Mouse (Mus musculus) embryonic facial prominence, embryonic 13.5 days (tissue): ENCODE results near the gene Magi2. TPM values are rescaled to one million over a fixed set of nuclear protein-coding genes. Genes with fewer than 3 reads are reported as not detected.

Experiments
- ATAC-seq: fragments of 200-750 bp; cut with Nextera tagmentation; 2 replicates; pipeline ENCODE4 v1.8.0; 2017; ENCODE audit warnings: low read depth; ENCODE audit not compliant: insufficient number of reproducible peaks, insufficient read depth, low FRiP score, low TSS enrichment
- H3K27ac ChIP-seq: fragments of 300-500 bp; sonication (generic); 2 replicates; pipeline ENCODE4 v1.5.1; 2015; ENCODE audit warnings: moderate library complexity, mild to moderate bottlenecking, inconsistent platforms
- H3K27me3 ChIP-seq: fragments of 300-500 bp; sonication (generic); 2 replicates; pipeline ENCODE4 v1.6.1; 2015; ENCODE audit warnings: mild to moderate bottlenecking, inconsistent platforms
- H3K36me3 ChIP-seq: fragments of 300-500 bp; sonication (generic); 2 replicates; pipeline ENCODE4 v1.6.1; 2015; ENCODE audit warnings: mild to moderate bottlenecking, inconsistent platforms
- H3K4me1 ChIP-seq: fragments of 300-500 bp; sonication (generic); 2 replicates; pipeline ENCODE4 v1.6.1; 2015; ENCODE audit warnings: inconsistent platforms
- H3K4me2 ChIP-seq: fragments of 300-500 bp; sonication (generic); 2 replicates; pipeline ENCODE4 v1.6.1; 2015; ENCODE audit warnings: moderate library complexity, mild to moderate bottlenecking, inconsistent platforms
- H3K4me3 ChIP-seq: fragments of 300-500 bp; sonication (generic); 2 replicates; pipeline ENCODE4 v1.5.1; 2015; ENCODE audit warnings: mild to moderate bottlenecking, inconsistent platforms
- H3K9ac ChIP-seq: fragments of 300-500 bp; sonication (generic); 2 replicates; pipeline ENCODE4 v1.6.1; 2015; ENCODE audit warnings: mild to moderate bottlenecking, inconsistent platforms
- H3K9me3 ChIP-seq: fragments of 300-500 bp; sonication (generic); 2 replicates; pipeline ENCODE4 v1.6.1; 2016; ENCODE audit warnings: inconsistent platforms
- WGBS: fragments of 180-500 bp; shearing (Covaris S2); methylation state at CpG from one replicate; pipeline ENCODE4 v1.1.7; 2015; ENCODE audit warnings: mixed read lengths; 5-methylcytosine and 5-hydroxymethylcytosine counted together
- polyA plus RNA-seq: library from polyadenylated mRNA; unstranded; fragments of >200 nt; fragmentation: Nextera tagmentation; extraction: Ambion mirVana; gene quantifications from 2 replicates; pipeline ENCODE4 v1.2.1, GENCODE M21; 2015

Magi2 gene
- polyA plus RNA-seq, 1 experiment from 2014 or later = 9.7 TPM

DNA sequence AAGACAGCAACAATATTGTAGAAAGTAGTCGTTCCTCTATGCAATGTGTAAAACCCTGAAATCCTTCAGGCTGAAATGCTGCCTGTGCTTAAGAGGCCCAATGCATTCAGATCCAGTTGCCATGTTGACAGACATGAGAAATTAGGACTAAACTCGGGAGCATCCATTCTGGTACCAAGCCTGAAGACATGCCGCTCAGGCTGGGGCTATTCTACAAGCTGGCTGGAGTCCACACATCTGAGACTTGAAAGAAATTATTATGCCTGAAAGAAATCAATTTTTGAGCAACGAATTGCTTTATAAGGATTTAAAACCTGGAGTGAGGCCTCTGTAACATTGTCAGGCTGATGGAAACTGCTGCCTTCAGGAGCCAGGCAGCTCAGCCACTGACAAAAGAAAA lies 1333.0 kb downstream of the Magi2 start:
- Histone ChIP-seq H3K4me3 (no peak overlapping the region), H3K27me3 (peaks cover 2% of the 10 kb centered on the region; the same call in 1 of the 2 replicates), H3K27ac (no peak overlapping the region), H3K9me3 (no peaks in the 10 kb centered on the region), H3K4me1 (peaks cover 3% of the 10 kb centered on the region; the same call in 1 of the 2 replicates), H3K9ac (no peak overlapping the region), H3K4me2 (no peak overlapping the region), H3K36me3 (no peaks in the 10 kb centered on the region)
- ATAC-seq = no peak
- 74% methylated on average over 4 of the region's 4 CpGs for WGBS

- Histone ChIP-seq H3K36me3 (no peaks in the 10 kb centered on the region), H3K9ac (no peak overlapping the region), H3K27me3 (no peaks in the 10 kb centered on the region), H3K4me1 (no peaks in the 10 kb centered on the region), H3K9me3 (no peaks in the 10 kb centered on the region), H3K4me2 (no peak overlapping the region), H3K4me3 (no peak overlapping the region), H3K27ac (no peak overlapping the region)
- WGBS = 88% methylated on average over 6 of the region's 6 CpGs
- no peak for ATAC-seq
These were observed 1341.6 kb downstream of the Magi2 start for GRCm38 (mm10) chr5:20568421-20568820.

GRCm38 (mm10) chr5:20568966-20569365 lies 1342.1 kb downstream of the Magi2 start:
- no peak for ATAC-seq
- H3K27me3 ChIP-seq = no peaks in the 10 kb centered on the region
- no peaks in the 10 kb centered on the region for H3K9me3 ChIP-seq
- H3K4me1 ChIP-seq = no peaks in the 10 kb centered on the region
- WGBS = 96% methylated on average over 7 of the region's 7 CpGs
- H3K9ac ChIP-seq = no peak overlapping the region
- H3K27ac ChIP-seq = no peak overlapping the region
- H3K36me3 ChIP-seq = no peaks in the 10 kb centered on the region
- no peak overlapping the region for H3K4me2 ChIP-seq
- H3K4me3 ChIP-seq = no peak overlapping the region

DNA sequence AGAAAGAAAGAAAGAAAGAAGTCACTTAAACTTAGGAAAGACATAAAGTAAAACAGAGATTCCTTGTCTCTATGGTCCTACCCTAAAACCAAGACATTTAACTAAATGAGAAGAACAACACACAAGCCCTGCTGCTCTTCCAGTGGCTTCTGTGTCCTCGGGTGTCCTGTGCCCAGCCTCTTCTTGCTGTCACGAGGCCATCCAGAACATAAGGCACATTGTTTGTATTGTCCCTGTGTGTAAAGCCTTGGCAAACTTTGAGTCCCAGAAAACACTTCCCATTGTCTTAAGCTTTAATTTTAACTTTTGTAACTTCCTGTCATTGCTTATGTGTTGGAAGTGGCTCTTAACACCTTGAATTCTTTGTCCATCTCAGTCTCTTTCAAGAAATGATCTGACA lies 1348.0 kb downstream of the Magi2 start:
- H3K36me3 ChIP-seq = no peaks in the 10 kb centered on the region
- ATAC-seq = no peak
- H3K9me3 ChIP-seq = no peaks in the 10 kb centered on the region
- H3K9ac ChIP-seq = no peak overlapping the region
- H3K27ac ChIP-seq = no peak overlapping the region
- H3K4me3 ChIP-seq = no peak overlapping the region
- H3K4me2 ChIP-seq = no peak overlapping the region
- no peaks in the 10 kb centered on the region for H3K27me3 ChIP-seq
- WGBS = 48% methylated on average over 2 of the region's 2 CpGs
- no peaks in the 10 kb centered on the region for H3K4me1 ChIP-seq

GRCm38 (mm10) chr5:20575798-20576197 lies 1349.0 kb downstream of the Magi2 start:
- H3K36me3 ChIP-seq = no peaks in the 10 kb centered on the region
- no peaks in the 10 kb centered on the region for H3K27me3 ChIP-seq
- no peak overlapping the region for H3K4me2 ChIP-seq
- H3K27ac ChIP-seq = no peak overlapping the region
- 20% methylated on average over 3 of the region's 3 CpGs for WGBS
- no peak for ATAC-seq
- no peaks in the 10 kb centered on the region for H3K9me3 ChIP-seq
- H3K4me3 ChIP-seq = no peak overlapping the region
- no peaks in the 10 kb centered on the region for H3K4me1 ChIP-seq
- no peak overlapping the region for H3K9ac ChIP-seq

DNA sequence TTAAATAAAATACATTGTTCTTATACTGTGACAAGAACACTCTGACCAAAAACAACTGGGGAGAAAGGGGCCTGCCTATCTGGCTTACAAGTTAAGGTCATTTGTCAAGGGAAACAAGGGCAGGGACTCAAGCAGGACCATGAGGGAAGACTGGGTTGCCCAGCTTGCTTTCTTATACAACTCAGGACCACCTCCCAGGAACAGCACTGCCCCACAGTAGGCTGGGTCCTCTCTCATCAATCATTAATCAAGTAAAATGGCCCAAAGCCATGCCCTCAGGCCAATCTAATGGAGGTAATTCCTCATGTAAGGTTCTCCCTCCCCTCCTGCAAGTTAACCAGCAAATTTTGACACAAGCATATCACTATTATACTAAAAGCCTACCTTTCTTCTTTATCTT lies 1349.4 kb downstream of the Magi2 start:
- Histone ChIP-seq H3K36me3 (no peaks in the 10 kb centered on the region), H3K27ac (no peak overlapping the region), H3K4me2 (no peak overlapping the region), H3K4me1 (no peaks in the 10 kb centered on the region), H3K9me3 (no peaks in the 10 kb centered on the region), H3K9ac (no peak overlapping the region), H3K27me3 (no peaks in the 10 kb centered on the region), H3K4me3 (no peak overlapping the region)
- no peak for ATAC-seq

DNA sequence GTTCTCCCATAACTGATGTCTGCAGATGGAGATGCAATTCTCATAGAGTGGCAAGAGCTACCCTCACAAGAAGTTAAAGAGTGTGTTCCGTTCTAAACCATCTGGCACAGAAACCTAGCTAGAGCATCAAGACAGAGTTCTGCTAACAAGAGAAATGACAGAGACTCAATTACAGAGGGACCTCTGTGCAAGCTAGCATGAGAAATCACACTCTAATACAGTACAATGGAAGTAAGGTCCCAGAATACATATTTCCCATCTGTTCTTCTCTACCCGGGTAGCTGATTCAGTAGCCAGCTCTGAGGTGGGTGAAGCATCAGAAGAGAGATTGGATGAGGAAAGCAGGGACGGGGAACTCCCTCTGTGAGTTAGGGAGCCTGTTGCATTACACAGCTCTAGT lies 1351.8 kb downstream of the Magi2 start:
- no peak overlapping the region for H3K9ac ChIP-seq
- H3K4me2 ChIP-seq = no peak overlapping the region
- no peaks in the 10 kb centered on the region for H3K27me3 ChIP-seq
- no peak overlapping the region for H3K27ac ChIP-seq
- H3K9me3 ChIP-seq = no peaks in the 10 kb centered on the region
- H3K36me3 ChIP-seq = no peaks in the 10 kb centered on the region
- 87% methylated on average over 3 of the region's 3 CpGs for WGBS
- 0 out of 2 replicates have a peak, but pooled peaks cover 3% of the 10 kb centered on the region for H3K4me1 ChIP-seq
- ATAC-seq = no peak
- no peak overlapping the region for H3K4me3 ChIP-seq

GRCm38 (mm10) chr5:20580619-20581018 lies 1353.8 kb downstream of the Magi2 start:
- ATAC-seq = no peak
- 91% methylated on average over 4 of the region's 4 CpGs for WGBS
- Histone ChIP-seq H3K4me1 (0 out of 2 replicates have a peak, but pooled peaks cover 3% of the 10 kb centered on the region), H3K27me3 (no peaks in the 10 kb centered on the region), H3K4me3 (no peak overlapping the region), H3K4me2 (no peak overlapping the region), H3K9me3 (no peaks in the 10 kb centered on the region), H3K27ac (no peak overlapping the region), H3K9ac (no peak overlapping the region), H3K36me3 (no peaks in the 10 kb centered on the region)

- Histone ChIP-seq H3K36me3 (no peaks in the 10 kb centered on the region), H3K9me3 (no peaks in the 10 kb centered on the region), H3K4me1 (0 out of 2 replicates have a peak, but pooled peaks cover 3% of the 10 kb centered on the region), H3K27ac (no peak overlapping the region), H3K27me3 (no peaks in the 10 kb centered on the region), H3K4me3 (no peak overlapping the region), H3K9ac (no peak overlapping the region), H3K4me2 (no peak overlapping the region)
- no peak for ATAC-seq
- 52% methylated on average over 10 of the region's 10 CpGs for WGBS
These were observed 1356.2 kb downstream of the Magi2 start for GRCm38 (mm10) chr5:20582995-20583435.

DNA sequence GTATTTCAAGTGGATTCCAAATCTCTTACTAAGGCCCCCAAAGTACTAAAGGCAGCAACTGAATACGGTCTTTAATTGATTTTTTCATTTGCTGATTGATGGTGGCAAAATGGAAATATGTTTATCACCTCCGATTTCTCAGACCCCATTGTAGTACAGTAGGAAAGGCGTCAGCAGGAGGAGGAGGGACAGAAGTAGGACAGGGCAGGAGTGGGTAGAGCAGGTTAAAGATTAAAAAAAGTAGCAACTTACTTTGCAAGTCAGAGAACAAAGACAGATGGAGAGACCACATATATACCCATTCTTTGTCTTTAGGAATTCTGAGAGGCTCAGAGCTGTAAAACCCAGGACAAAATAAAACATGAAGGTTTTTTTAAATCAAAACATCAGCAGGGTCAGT lies 1356.8 kb downstream of the Magi2 start:
- WGBS = 81% methylated on average over 3 of the region's 3 CpGs
- Histone ChIP-seq H3K27ac (no peak overlapping the region), H3K4me1 (0 out of 2 replicates have a peak, but pooled peaks cover 3% of the 10 kb centered on the region), H3K9me3 (no peaks in the 10 kb centered on the region), H3K27me3 (no peaks in the 10 kb centered on the region), H3K4me3 (no peak overlapping the region), H3K9ac (no peak overlapping the region), H3K4me2 (no peak overlapping the region), H3K36me3 (no peaks in the 10 kb centered on the region)
- ATAC-seq = no peak

- ATAC-seq = no peak
- Histone ChIP-seq H3K36me3 (no peaks in the 10 kb centered on the region), H3K27me3 (no peaks in the 10 kb centered on the region), H3K4me3 (no peak overlapping the region), H3K27ac (no peak overlapping the region), H3K9me3 (no peaks in the 10 kb centered on the region), H3K4me2 (no peak overlapping the region), H3K9ac (no peak overlapping the region), H3K4me1 (0 out of 2 replicates have a peak, but pooled peaks cover 3% of the 10 kb centered on the region)
- 59% methylated on average over 3 of the region's 3 CpGs for WGBS
These were observed 1357.9 kb downstream of the Magi2 start for GRCm38 (mm10) chr5:20584769-20585168.

GRCm38 (mm10) chr5:20589731-20590130 lies 1362.9 kb downstream of the Magi2 start:
- Histone ChIP-seq H3K9ac (no peak overlapping the region), H3K4me3 (no peak overlapping the region), H3K4me1 (no peaks in the 10 kb centered on the region), H3K36me3 (no peaks in the 10 kb centered on the region), H3K27ac (no peak overlapping the region), H3K9me3 (no peaks in the 10 kb centered on the region), H3K4me2 (no peak overlapping the region), H3K27me3 (no peaks in the 10 kb centered on the region)
- 77% methylated on average over 3 of the region's 3 CpGs for WGBS
- no peak for ATAC-seq

DNA sequence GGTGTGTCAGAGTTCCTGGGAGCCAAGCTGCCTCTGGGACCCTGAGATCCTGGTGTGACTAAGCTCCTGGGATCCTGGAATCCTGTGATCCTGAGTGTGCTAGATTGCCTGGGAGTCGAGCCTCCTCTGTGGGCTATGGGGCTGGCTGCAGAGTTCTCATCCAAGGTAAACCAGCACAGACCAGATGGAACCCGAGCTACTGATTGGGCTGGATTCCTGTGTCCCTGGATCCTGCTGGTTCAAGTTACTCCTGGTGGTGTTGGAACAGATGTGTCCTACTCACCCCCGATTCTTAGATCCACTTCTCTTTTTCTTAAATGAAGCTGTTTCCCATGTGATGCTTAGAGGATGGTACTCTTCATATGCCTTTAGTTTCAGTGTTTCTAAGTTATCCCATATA lies 1371.4 kb downstream of the Magi2 start:
- Histone ChIP-seq H3K4me2 (no peak overlapping the region), H3K9ac (no peak overlapping the region), H3K4me3 (no peak overlapping the region), H3K27me3 (no peaks in the 10 kb centered on the region), H3K4me1 (no peaks in the 10 kb centered on the region), H3K27ac (no peak overlapping the region), H3K9me3 (no peaks in the 10 kb centered on the region), H3K36me3 (no peaks in the 10 kb centered on the region)
- 61% methylated on average over 3 of the region's 3 CpGs for WGBS
- ATAC-seq = no peak
